Mouse (Mus musculus): Measurements from ENCODE around the gene Atpif1.

Gene Atpif1

GRCm38 (mm10) chr4:132526678-132527077, 6.8 kb downstream of the Atpif1 start:
- DNase-seq (ENCODE audit: inconsistent ontology term) = no peak

- DNase-seq (ENCODE audit: inconsistent ontology term) = no peak
These were observed 8.7 kb downstream of the Atpif1 start for GRCm38 (mm10) chr4:132524808-132525207.

- no peak for DNase-seq (ENCODE audit: inconsistent ontology term)
These were observed 9.1 kb downstream of the Atpif1 start for GRCm38 (mm10) chr4:132524321-132524741.

- no peak for DNase-seq (ENCODE audit: inconsistent ontology term)
These were observed 14.3 kb downstream of the Atpif1 start for GRCm38 (mm10) chr4:132519188-132519587.

- DNase-seq (ENCODE audit: inconsistent ontology term) = no peak
These were observed 15.4 kb downstream of the Atpif1 start for GRCm38 (mm10) chr4:132518066-132518465.

GRCm38 (mm10) chr4:132515369-132516155, 17.9 kb downstream of the Atpif1 start:
- peak; percentile 97 for DNase-seq (ENCODE audit: inconsistent ontology term)

GRCm38 (mm10) chr4:132514555-132515135, 18.8 kb downstream of the Atpif1 start:
- DNase-seq (ENCODE audit: inconsistent ontology term) = peak; percentile 92

- peak; percentile 62 for DNase-seq (ENCODE audit: inconsistent ontology term)
These were observed 19.8 kb downstream of the Atpif1 start for GRCm38 (mm10) chr4:132513395-132514273.

- no peak for DNase-seq (ENCODE audit: inconsistent ontology term)
These were observed 21.4 kb downstream of the Atpif1 start for GRCm38 (mm10) chr4:132512080-132512479.

GRCm38 (mm10) chr4:132510352-132510798, 23.1 kb downstream of the Atpif1 start, which contains the start of gene Sesn2:
Sesn2 (minus strand) TSS chr4:132510501.
- DNase-seq (ENCODE audit: inconsistent ontology term) = peak; percentile 99

GRCm38 (mm10) chr4:132509621-132510296, 23.7 kb downstream of the Atpif1 start:
- peak; percentile 97 for DNase-seq (ENCODE audit: inconsistent ontology term)

GRCm38 (mm10) chr4:132507210-132507609, 26.2 kb downstream of the Atpif1 start:
- DNase-seq (ENCODE audit: inconsistent ontology term) = no peak

- DNase-seq (ENCODE audit: inconsistent ontology term) = no peak
These were observed 27.2 kb downstream of the Atpif1 start for GRCm38 (mm10) chr4:132506250-132506649.

- no peak for DNase-seq (ENCODE audit: inconsistent ontology term)
These were observed 27.7 kb downstream of the Atpif1 start for GRCm38 (mm10) chr4:132505800-132506199.

- no peak for DNase-seq (ENCODE audit: inconsistent ontology term)
These were observed 28.3 kb downstream of the Atpif1 start for GRCm38 (mm10) chr4:132505034-132505738.

GRCm38 (mm10) chr4:132503344-132503743, 30.1 kb downstream of the Atpif1 start:
- DNase-seq (ENCODE audit: inconsistent ontology term) = no peak

GRCm38 (mm10) chr4:132501639-132502038, 31.8 kb downstream of the Atpif1 start:
- DNase-seq (ENCODE audit: inconsistent ontology term) = no peak

GRCm38 (mm10) chr4:132494271-132494918, 39.1 kb downstream of the Atpif1 start:
- DNase-seq (ENCODE audit: inconsistent ontology term) = no peak

- no peak for DNase-seq (ENCODE audit: inconsistent ontology term)
These were observed 41.0 kb downstream of the Atpif1 start for GRCm38 (mm10) chr4:132492178-132493060.

All from Muller cell, postnatal 12 days (primary cell).